Mouse (Mus musculus): Measurements from ENCODE around the gene Cfl2. TPM values are rescaled to one million over a fixed set of nuclear protein-coding genes. Genes with fewer than 3 reads are reported as not detected.
A peak's percentile ranks its signal among the peaks of the same experiment; 100 is the strongest.

Gene Cfl2
- total and polyA plus RNA-seq, 3 experiments, result 156 to 392 (median 333) TPM

- no peaks in the 10 kb centered on the region for H3K27me3 ChIP-seq (ENCODE audit: control insufficient read depth, insufficient read depth, low read length)
- DNase-seq, result no peak
- H3K36me3 ChIP-seq (ENCODE audit: control insufficient read depth, insufficient read depth, low read length), result no peaks in the 10 kb centered on the region
- H3K79me2 ChIP-seq (replicated peaks; ENCODE audit: control insufficient read depth, insufficient read depth, low read length), result no peaks in the 10 kb centered on the region
- 59% methylated on average over 5 of the region's 5 CpGs for WGBS
- intact Hi-C loops (cut with DNase I), result loop anchor here (1.0 to 10.0 kb wide), 2 partner anchors 49 to 155 kb away; partner anchors contain the start of gene Gm20403
- no peak overlapping the region for H3K4me3 ChIP-seq
- peaks cover 3% of the 10 kb centered on the region for H3K4me1 ChIP-seq (ENCODE audit: control insufficient read depth, insufficient read depth, low read length)
- no peak overlapping the region for H3K9ac ChIP-seq (ENCODE audit: low read depth, low read length)
- no peak overlapping the region for H3K27ac ChIP-seq
- no peak for TF ChIP-seq POLR2A (IDR thresholded peaks at IDR 0.05; ENCODE audit: insufficient read depth, low read depth, low read length)
- TF ChIP-seq CTCF (IDR thresholded peaks at IDR 0.05), result 0 out of 2 replicates have a peak, but pooled peaks have one; percentile 8
- TF ChIP-seq EP300 (IDR thresholded peaks at IDR 0.05; ENCODE audit: insufficient read depth, low read depth, low read length), result no peak
Observed at GRCm38 (mm10) chr12:54829876-54830275, 32.8 kb downstream of the Cfl2 start.

GRCm38 (mm10) chr12:54828043-54828442 is 34.6 kb downstream of the Cfl2 start:
- Histone ChIP-seq H3K79me2 (replicated peaks; ENCODE audit: control insufficient read depth, insufficient read depth, low read length) (no peaks in the 10 kb centered on the region), H3K36me3 (ENCODE audit: control insufficient read depth, insufficient read depth, low read length) (no peaks in the 10 kb centered on the region), H3K4me3 (no peak overlapping the region), H3K4me1 (ENCODE audit: control insufficient read depth, insufficient read depth, low read length) (no peaks in the 10 kb centered on the region), H3K27me3 (ENCODE audit: control insufficient read depth, insufficient read depth, low read length) (no peaks in the 10 kb centered on the region), H3K27ac (no peak overlapping the region), H3K9ac (ENCODE audit: low read depth, low read length) (no peak overlapping the region)
- intact Hi-C loops (cut with DNase I), result no loop called here
- no peak for DNase-seq
- TF ChIP-seq POLR2A (IDR thresholded peaks at IDR 0.05; ENCODE audit: insufficient read depth, low read depth, low read length) (no peak), EP300 (IDR thresholded peaks at IDR 0.05; ENCODE audit: insufficient read depth, low read depth, low read length) (no peak), CTCF (IDR thresholded peaks at IDR 0.05) (no peak)
- 68% methylated on average over 1 of the region's 1 CpGs for WGBS

- DNase-seq, result no peak
- H3K27me3 ChIP-seq (ENCODE audit: control insufficient read depth, insufficient read depth, low read length), result no peaks in the 10 kb centered on the region
- 97% methylated on average over 3 of the region's 3 CpGs for WGBS
- H3K9ac ChIP-seq (ENCODE audit: low read depth, low read length), result no peak overlapping the region
- no peak overlapping the region for H3K27ac ChIP-seq
- no peaks in the 10 kb centered on the region for H3K4me1 ChIP-seq (ENCODE audit: control insufficient read depth, insufficient read depth, low read length)
- TF ChIP-seq EP300 (IDR thresholded peaks at IDR 0.05; ENCODE audit: insufficient read depth, low read depth, low read length) (no peak), POLR2A (IDR thresholded peaks at IDR 0.05; ENCODE audit: insufficient read depth, low read depth, low read length) (no peak), CTCF (IDR thresholded peaks at IDR 0.05) (peak; percentile 26)
- no peak overlapping the region for H3K4me3 ChIP-seq
- intact Hi-C loops (cut with DNase I), result no loop called here
- H3K36me3 ChIP-seq (ENCODE audit: control insufficient read depth, insufficient read depth, low read length), result no peaks in the 10 kb centered on the region
- no peaks in the 10 kb centered on the region for H3K79me2 ChIP-seq (replicated peaks; ENCODE audit: control insufficient read depth, insufficient read depth, low read length)
Observed at GRCm38 (mm10) chr12:54825202-54825601, 37.5 kb downstream of the Cfl2 start.

- WGBS, result 47% methylated on average over 4 of the region's 4 CpGs
- Histone ChIP-seq H3K4me3 (no peak overlapping the region), H3K36me3 (ENCODE audit: control insufficient read depth, insufficient read depth, low read length) (no peaks in the 10 kb centered on the region), H3K4me1 (ENCODE audit: control insufficient read depth, insufficient read depth, low read length) (no peaks in the 10 kb centered on the region), H3K9ac (ENCODE audit: low read depth, low read length) (no peak overlapping the region), H3K79me2 (replicated peaks; ENCODE audit: control insufficient read depth, insufficient read depth, low read length) (no peaks in the 10 kb centered on the region), H3K27ac (no peak overlapping the region), H3K27me3 (ENCODE audit: control insufficient read depth, insufficient read depth, low read length) (no peaks in the 10 kb centered on the region)
- intact Hi-C loops (cut with DNase I), result no loop called here
- no peak for TF ChIP-seq CTCF (IDR thresholded peaks at IDR 0.05)
- TF ChIP-seq POLR2A (IDR thresholded peaks at IDR 0.05; ENCODE audit: insufficient read depth, low read depth, low read length), result no peak
- TF ChIP-seq EP300 (IDR thresholded peaks at IDR 0.05; ENCODE audit: insufficient read depth, low read depth, low read length), result no peak
- peak in 1 of 2 experiments; percentile 45 for DNase-seq
Observed at GRCm38 (mm10) chr12:54822836-54823426, 39.7 kb downstream of the Cfl2 start.

GRCm38 (mm10) chr12:54820684-54821161 is 42.0 kb downstream of the Cfl2 start:
- Histone ChIP-seq H3K4me1 (ENCODE audit: control insufficient read depth, insufficient read depth, low read length) (no peaks in the 10 kb centered on the region), H3K27ac (no peak overlapping the region)

GRCm38 (mm10) chr12:54819181-54819935 is 43.3 kb downstream of the Cfl2 start:
- H3K4me1 ChIP-seq (ENCODE audit: control insufficient read depth, insufficient read depth, low read length), result no peaks in the 10 kb centered on the region
- intact Hi-C loops (cut with DNase I), result no loop called here
- H3K27me3 ChIP-seq (ENCODE audit: control insufficient read depth, insufficient read depth, low read length), result no peaks in the 10 kb centered on the region
- TF ChIP-seq EP300 (IDR thresholded peaks at IDR 0.05; ENCODE audit: insufficient read depth, low read depth, low read length), result no peak
- no peak for TF ChIP-seq POLR2A (IDR thresholded peaks at IDR 0.05; ENCODE audit: insufficient read depth, low read depth, low read length)
- TF ChIP-seq CTCF (IDR thresholded peaks at IDR 0.05), result no peak
- no peaks in the 10 kb centered on the region for H3K36me3 ChIP-seq (ENCODE audit: control insufficient read depth, insufficient read depth, low read length)
- DNase-seq, result no peak
- WGBS, result 42% methylated on average over 6 of the region's 6 CpGs
- no peak overlapping the region for H3K27ac ChIP-seq
- no peaks in the 10 kb centered on the region for H3K79me2 ChIP-seq (replicated peaks; ENCODE audit: control insufficient read depth, insufficient read depth, low read length)
- no peak overlapping the region for H3K9ac ChIP-seq (ENCODE audit: low read depth, low read length)
- no peak overlapping the region for H3K4me3 ChIP-seq

More at GRCm38 (mm10) chr12:54820684-54821161, 42.0 kb downstream of the Cfl2 start:
- Histone ChIP-seq H3K9ac (ENCODE audit: low read depth, low read length) (no peak overlapping the region), H3K27me3 (ENCODE audit: control insufficient read depth, insufficient read depth, low read length) (no peaks in the 10 kb centered on the region), H3K36me3 (ENCODE audit: control insufficient read depth, insufficient read depth, low read length) (no peaks in the 10 kb centered on the region), H3K79me2 (replicated peaks; ENCODE audit: control insufficient read depth, insufficient read depth, low read length) (no peaks in the 10 kb centered on the region), H3K4me3 (no peak overlapping the region)
- no peak for TF ChIP-seq EP300 (IDR thresholded peaks at IDR 0.05; ENCODE audit: insufficient read depth, low read depth, low read length)
- TF ChIP-seq CTCF (IDR thresholded peaks at IDR 0.05), result no peak
- TF ChIP-seq POLR2A (IDR thresholded peaks at IDR 0.05; ENCODE audit: insufficient read depth, low read depth, low read length), result no peak
- DNase-seq, result no peak
- WGBS, result 41% methylated on average over 2 of the region's 2 CpGs
- intact Hi-C loops (cut with DNase I), result no loop called here

All from heart, adult 2 months (tissue).